Mouse (Mus musculus) MEL (cell line): ENCODE data around the gene Cxcr2. TPM values are rescaled to one million over a fixed set of nuclear protein-coding genes. Genes with fewer than 3 reads are reported as not detected.

Experiments used
- DNase-seq: peaks from one replicate; pipeline ENCODE4 v3.0.0; 2011; ENCODE audit warnings: low read depth, low spot score
- H3K27ac ChIP-seq: 2 replicates; pipeline ENCODE4 v1.5.1; 2012; ENCODE audit warnings: low read depth, mild to moderate bottlenecking, control low read depth, low read length, moderate library complexity; ENCODE audit not compliant: control insufficient read depth
- H3K27me3 ChIP-seq, 2 experiments: fragments of 150-350 bp in 1 of 2; sonication (generic) in 1 of 2; 2 replicates each; pipeline ENCODE4 v1.6.1; 2012; ENCODE audit warnings: low read length in 2 of 2, mild to moderate bottlenecking in 2 of 2, improper control_type of control experiment in 1 of 2, moderate library complexity in 1 of 2; ENCODE audit not compliant: insufficient read depth in 2 of 2, control insufficient read depth in 1 of 2
- H3K36me3 ChIP-seq, 2 experiments: 2 replicates each; pipeline ENCODE4 v1.6.1; 2012 to 2014; ENCODE audit warnings: low read length in 2 of 2, improper control_type of control experiment in 1 of 2, inconsistent platforms in 1 of 2, mild to moderate bottlenecking in 1 of 2; ENCODE audit not compliant: insufficient read depth in 2 of 2, control insufficient read depth in 1 of 2
- H3K4me1 ChIP-seq, 2 experiments: fragments of 150-350 bp in 1 of 2; sonication (generic) in 1 of 2; 2 replicates each; pipeline ENCODE4 v1.6.1; 2012; ENCODE audit warnings: low read length in 2 of 2, improper control_type of control experiment in 1 of 2, mild to moderate bottlenecking in 1 of 2; ENCODE audit not compliant: insufficient read depth in 2 of 2, control insufficient read depth in 1 of 2
- H3K4me3 ChIP-seq, 2 experiments: fragments of 150-350 bp in 1 of 2; sonication (generic) in 1 of 2; 2 replicates each; pipeline ENCODE4 v1.5.1; 2012; ENCODE audit warnings: low read depth in 2 of 2, low read length in 2 of 2, mild to moderate bottlenecking in 2 of 2, moderate library complexity in 2 of 2, control low read depth in 1 of 2, improper control_type of control experiment in 1 of 2; ENCODE audit not compliant: control insufficient read depth in 1 of 2, insufficient read depth in 1 of 2
- H3K79me2 ChIP-seq: 2 replicates; pipeline ENCODE4 v1.6.1; 2012; ENCODE audit warnings: mild to moderate bottlenecking, low read length, moderate library complexity; ENCODE audit not compliant: control insufficient read depth, poor library complexity, insufficient read depth
- H3K9ac ChIP-seq: 2 replicates; pipeline ENCODE4 v1.6.1; 2012; ENCODE audit warnings: low read depth, mild to moderate bottlenecking, control low read depth, low read length, moderate library complexity; ENCODE audit not compliant: control insufficient read depth, poor library complexity, severe bottlenecking
- H3K9me3 ChIP-seq: fragments of 150-350 bp; sonication (generic); replicated peaks from 2 replicates; pipeline ENCODE4 v1.6.1; 2012; ENCODE audit warnings: mild to moderate bottlenecking, low read length, improper control_type of control experiment, moderate library complexity; ENCODE audit not compliant: insufficient read depth
- CHD1 ChIP-seq: IDR thresholded peaks from 2 replicates; pipeline ENCODE4 v1.6.1; 2012; ENCODE audit warnings: low read depth, mild to moderate bottlenecking, inconsistent platforms, low read length, improper control_type of control experiment
- ELF1 ChIP-seq: IDR thresholded peaks from 2 replicates; pipeline ENCODE4 v1.6.1; 2014; ENCODE audit warnings: low read depth, mild to moderate bottlenecking, inconsistent platforms, low read length, improper control_type of control experiment, moderate library complexity
- ETS1 ChIP-seq: IDR thresholded peaks from 2 replicates; pipeline ENCODE4 v1.6.1; 2012; ENCODE audit warnings: low read depth, mild to moderate bottlenecking, inconsistent platforms, low read length, improper control_type of control experiment, moderate library complexity
- GATA1 ChIP-seq: IDR thresholded peaks from 2 replicates; pipeline ENCODE4 v1.6.1; 2011; ENCODE audit warnings: low read depth, low read length, improper control_type of control experiment
- HCFC1 ChIP-seq: IDR thresholded peaks from 2 replicates; pipeline ENCODE4 v1.6.1; 2012; ENCODE audit warnings: low read depth, mild to moderate bottlenecking, inconsistent platforms, low read length, improper control_type of control experiment, moderate library complexity
- MAFK ChIP-seq: IDR thresholded peaks from 2 replicates; pipeline ENCODE4 v1.6.1; 2011; ENCODE audit warnings: low read depth, mild to moderate bottlenecking, low read length, improper control_type of control experiment, borderline replicate concordance
- MAZ ChIP-seq: IDR thresholded peaks from 2 replicates; pipeline ENCODE4 v1.6.1; 2012; ENCODE audit warnings: low read depth, mild to moderate bottlenecking, inconsistent platforms, low read length, improper control_type of control experiment
- MXI1 ChIP-seq: IDR thresholded peaks from 2 replicates; pipeline ENCODE4 v1.6.1; 2011; ENCODE audit warnings: mild to moderate bottlenecking, low read depth, low read length, improper control_type of control experiment
- MYB ChIP-seq: IDR thresholded peaks from 2 replicates; pipeline ENCODE4 v1.6.1; 2011; ENCODE audit warnings: mild to moderate bottlenecking, low read depth, low read length, improper control_type of control experiment
- MYC ChIP-seq: IDR thresholded peaks from 2 replicates; pipeline ENCODE4 v1.6.1; 2011; ENCODE audit warnings: low read depth, mild to moderate bottlenecking, low read length, improper control_type of control experiment, moderate library complexity
- NELFE ChIP-seq: IDR thresholded peaks from 2 replicates; pipeline ENCODE4 v1.6.1; 2011; ENCODE audit warnings: low read depth, low read length, improper control_type of control experiment
- NRF1 ChIP-seq: IDR thresholded peaks from 2 replicates; pipeline ENCODE4 v1.6.1; 2014; ENCODE audit warnings: low read depth, mild to moderate bottlenecking, inconsistent platforms, low read length, improper control_type of control experiment, moderate library complexity; ENCODE audit not compliant: poor library complexity, insufficient read depth, severe bottlenecking
- POLR2AphosphoS2 ChIP-seq: IDR thresholded peaks from 2 replicates; pipeline ENCODE4 v1.6.1; 2011; ENCODE audit warnings: low read length, improper control_type of control experiment
- RAD21 ChIP-seq: IDR thresholded peaks from 2 replicates; pipeline ENCODE4 v1.6.1; 2011; ENCODE audit warnings: mild to moderate bottlenecking, low read depth, low read length, improper control_type of control experiment
- RCOR1 ChIP-seq: IDR thresholded peaks from 2 replicates; pipeline ENCODE4 v1.6.1; 2012; ENCODE audit warnings: low read depth, mild to moderate bottlenecking, inconsistent platforms, low read length, improper control_type of control experiment
- TAL1 ChIP-seq: IDR thresholded peaks from 2 replicates; pipeline ENCODE4 v1.6.1; 2012; ENCODE audit warnings: mild to moderate bottlenecking, inconsistent platforms, low read length, moderate library complexity, mixed read lengths
- UBTF ChIP-seq: IDR thresholded peaks from 2 replicates; pipeline ENCODE4 v1.6.1; 2012; ENCODE audit warnings: low read depth, mild to moderate bottlenecking, inconsistent platforms, low read length, improper control_type of control experiment, moderate library complexity, borderline replicate concordance; ENCODE audit not compliant: insufficient read depth
- USF1 ChIP-seq: IDR thresholded peaks from 2 replicates; pipeline ENCODE4 v1.6.1; 2014; ENCODE audit warnings: low read depth, mild to moderate bottlenecking, inconsistent platforms, low read length, improper control_type of control experiment, moderate library complexity
- ZC3H11A ChIP-seq: IDR thresholded peaks from 2 replicates; pipeline ENCODE4 v1.6.1; 2012; ENCODE audit warnings: low read depth, mild to moderate bottlenecking, inconsistent platforms, low read length, improper control_type of control experiment
- polyA plus RNA-seq, 2 experiments: library from polyadenylated mRNA; stranded (reverse) in 1 of 2; unstranded in 1 of 2; fragments of >175 nt in 1 of 2; fragments of >200 nt in 1 of 2; gene quantifications; 2 replicates each; pipeline versions ENCODE4 v1.2.1 to v1.2.4; 2012; ENCODE audit warnings: low replicate concordance in 2 of 2, low read depth in 1 of 2; ENCODE audit not compliant: insufficient read length in 2 of 2, insufficient read depth in 1 of 2, missing spikeins in 1 of 2
- total RNA-seq: library from RNA; depleted of rRNA; stranded (reverse); fragments of 300-350 nt; gene quantifications from 2 replicates; pipeline ENCODE4 v1.2.3, GENCODE M21; 2012; rRNA removed

The Cxcr2 gene
- total RNA-seq = 0.92 and 1.7 TPM in 2 replicates
- under 1 TPM in 1 of 2 experiments, not detected in 1; 0.11 TPM for polyA plus RNA-seq

DNA sequence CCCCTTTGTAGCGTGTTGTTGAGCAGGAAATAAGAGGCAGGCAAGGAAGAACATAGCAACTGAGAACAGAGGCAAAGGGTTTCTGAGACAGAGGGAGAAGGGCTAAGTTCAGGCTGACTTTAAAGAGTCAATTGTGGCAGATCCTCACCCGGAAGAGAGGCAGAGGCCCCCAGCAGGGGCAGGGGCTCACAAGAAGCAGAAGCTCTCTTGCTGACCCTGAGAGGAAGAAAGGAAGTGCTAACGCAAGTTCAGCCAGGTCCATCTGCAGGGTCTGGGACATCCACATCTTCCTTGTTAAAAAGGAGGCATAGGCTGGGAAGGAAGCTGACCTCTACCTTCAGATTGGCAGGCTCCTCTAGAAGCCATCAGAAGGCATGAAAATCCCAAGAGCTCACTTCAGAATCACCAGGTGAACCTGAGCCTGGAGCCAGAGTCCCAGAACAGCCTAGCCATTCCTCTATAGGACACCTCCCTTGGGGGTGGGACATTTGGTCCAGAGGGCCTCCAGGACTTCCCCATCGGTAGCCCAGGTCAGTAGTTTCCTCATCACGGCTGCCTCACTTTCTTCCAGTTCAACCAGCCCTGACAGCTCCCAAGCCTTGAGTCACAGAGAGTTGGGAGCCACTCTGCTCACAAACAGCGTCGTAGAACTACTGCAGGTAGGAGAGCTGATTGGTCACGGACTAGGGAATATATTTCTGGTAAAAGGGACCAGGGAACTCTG lies at the start of gene Cxcr2:
Gene Cxcr2, plus strand, starts transcription at position 529 of the 724 bp plus-strand sequence.
- Histone ChIP-seq H3K79me2 (no peaks in the 10 kb centered on the region), H3K27me3 (no peaks in the 10 kb centered on the region), H3K27ac (no peak within 1 kb of the TSS), H3K4me3 (no peak within 1 kb of the TSS), H3K36me3 (no peaks in the 10 kb centered on the region), H3K4me1 (peaks cover 0 to 7% of the 10 kb centered on the region in 2 experiments; a peak in 1 of 4 replicates), H3K9me3 (no peaks in the 10 kb centered on the region), H3K9ac (no peak within 1 kb of the TSS)
- DNase-seq = no peak
- TF ChIP-seq POLR2AphosphoS2 (no peak), MYC (no peak), MAFK (no peak), ETS1 (no peak), NRF1 (no peak), CHD1 (no peak), NELFE (no peak), RAD21 (no peak), USF1 (no peak), ELF1 (no peak), HCFC1 (no peak), UBTF (no peak), MXI1 (no peak), ZC3H11A (no peak), MYB (no peak), GATA1 (no peak), MAZ (no peak), TAL1 (no peak)

DNA sequence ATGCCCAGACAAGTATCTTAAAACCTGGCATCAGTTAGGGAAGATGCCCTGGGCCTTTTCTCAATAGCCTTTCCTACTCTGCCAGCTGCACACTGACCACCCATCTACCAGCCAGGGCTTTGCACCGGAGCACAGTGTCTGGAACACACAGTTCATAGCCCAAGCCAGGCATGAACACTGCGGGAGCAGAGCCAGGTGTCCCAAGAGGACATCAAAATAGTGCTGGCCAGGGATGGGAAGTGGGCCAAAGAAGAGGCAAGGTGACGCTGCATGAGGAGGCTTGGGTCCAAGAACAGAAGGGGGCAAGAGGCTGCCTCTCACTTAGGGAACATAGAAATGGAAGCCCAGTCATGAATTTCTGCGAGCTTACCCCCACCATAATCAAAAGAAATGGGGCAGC lies 48.1 kb upstream of the Cxcr2 start:
- Histone ChIP-seq H3K27me3 (no peaks in the 10 kb centered on the region), H3K27ac (no peak overlapping the region), H3K36me3 (no peaks in the 10 kb centered on the region), H3K9me3 (no peaks in the 10 kb centered on the region), H3K4me3 (no peak overlapping the region), H3K9ac (no peak overlapping the region), H3K79me2 (no peaks in the 10 kb centered on the region), H3K4me1 (no peaks in the 10 kb centered on the region)
- TF ChIP-seq RCOR1 (no peak), MAFK (no peak), ZC3H11A (no peak), MAZ (no peak), ELF1 (no peak)
- no peak for DNase-seq
